Mouse (Mus musculus): ENCODE measurements around the gene Gpank1. TPM values are rescaled to one million over a fixed set of nuclear protein-coding genes. Genes with fewer than 3 reads are reported as not detected.

The Gpank1 gene
- polyA plus RNA-seq, 1 experiment from 2014 or later = 23.7 TPM

DNA sequence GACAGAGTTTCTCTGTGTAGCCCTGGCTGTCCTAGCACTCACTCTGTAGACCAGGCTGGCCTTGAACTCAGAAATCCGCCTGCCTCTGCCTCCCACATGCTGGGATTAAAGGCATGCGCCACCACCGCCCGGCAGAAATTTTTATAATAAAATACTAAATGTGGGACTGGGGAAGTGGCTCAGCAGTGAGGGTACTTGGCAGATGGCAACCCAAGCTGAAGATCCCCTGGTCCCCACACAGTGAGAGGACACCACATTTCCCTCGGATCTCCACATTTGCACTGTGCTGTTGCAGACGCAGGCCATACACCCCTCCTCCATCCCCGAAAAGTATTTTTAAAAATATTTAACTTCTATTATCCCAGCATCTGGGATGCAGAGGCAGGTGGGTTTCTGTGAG is 12.3 kb downstream of the Gpank1 start:
- no peak overlapping the region for H3K4me3 ChIP-seq (replicated peaks)
- H3K9me3 ChIP-seq = no peaks in the 10 kb centered on the region
- peaks cover 25% of the 10 kb centered on the region for H3K36me3 ChIP-seq
- H3K9ac ChIP-seq (replicated peaks) = no peak overlapping the region
- no peaks in the 10 kb centered on the region for H3K27me3 ChIP-seq
- no peak overlapping the region for H3K27ac ChIP-seq
- H3K4me1 ChIP-seq (replicated peaks) = peaks cover 18% of the 10 kb centered on the region
- WGBS = 93% methylated on average over 7 of the region's 7 CpGs
- H3K4me2 ChIP-seq = no peak overlapping the region
- no peak for ATAC-seq (ENCODE audit: insufficient number of reproducible peaks, insufficient read depth, low FRiP score, low TSS enrichment, low read depth)

GRCm38 (mm10) chr17:35134801-35135590 is 13.7 kb downstream of the Gpank1 start, which contains the start of gene Bag6:
TSS of gene Bag6 (plus strand) at chr17:35135178.
- Histone ChIP-seq H3K36me3 (peaks cover 27% of the 10 kb centered on the region), H3K4me3 (replicated peaks) (peak within 1 kb of the TSS; percentile 79), H3K4me2 (peak within 1 kb of the TSS; percentile 96), H3K27me3 (no peaks in the 10 kb centered on the region), H3K27ac (peak within 1 kb of the TSS; percentile 91), H3K4me1 (replicated peaks) (peaks cover 15% of the 10 kb centered on the region), H3K9ac (replicated peaks) (peak within 1 kb of the TSS; percentile 81), H3K9me3 (no peaks in the 10 kb centered on the region)
- peak; percentile 90 for ATAC-seq (ENCODE audit: insufficient number of reproducible peaks, insufficient read depth, low FRiP score, low TSS enrichment, low read depth)
- WGBS = under 1% methylated on average over 66 of the region's 66 CpGs

GRCm38 (mm10) chr17:35135591-35136320 is 14.5 kb downstream of the Gpank1 start:
- peaks cover 31% of the 10 kb centered on the region for H3K36me3 ChIP-seq
- ATAC-seq (ENCODE audit: insufficient number of reproducible peaks, insufficient read depth, low FRiP score, low TSS enrichment, low read depth) = peak; percentile 42
- H3K4me3 ChIP-seq (replicated peaks) = peak overlapping the region; percentile 79
- H3K4me2 ChIP-seq = peak overlapping the region; percentile 96
- 1% methylated on average over 43 of the region's 43 CpGs for WGBS
- H3K27me3 ChIP-seq = no peaks in the 10 kb centered on the region
- peak overlapping the region; percentile 91 for H3K27ac ChIP-seq
- peaks cover 15% of the 10 kb centered on the region for H3K4me1 ChIP-seq (replicated peaks)
- no peaks in the 10 kb centered on the region for H3K9me3 ChIP-seq
- peak overlapping the region; percentile 81 for H3K9ac ChIP-seq (replicated peaks)

GRCm38 (mm10) chr17:35139269-35139668 is 18.0 kb downstream of the Gpank1 start:
- peaks cover 66% of the 10 kb centered on the region for H3K36me3 ChIP-seq
- no peaks in the 10 kb centered on the region for H3K9me3 ChIP-seq
- no peak overlapping the region for H3K4me2 ChIP-seq
- ATAC-seq (ENCODE audit: insufficient number of reproducible peaks, insufficient read depth, low FRiP score, low TSS enrichment, low read depth) = no peak
- H3K9ac ChIP-seq (replicated peaks) = 0 out of 2 replicates have a peak overlapping the region, but pooled peaks have one; percentile 31
- H3K4me3 ChIP-seq (replicated peaks) = no peak overlapping the region
- no peaks in the 10 kb centered on the region for H3K27me3 ChIP-seq
- WGBS = 89% methylated on average over 3 of the region's 3 CpGs
- H3K4me1 ChIP-seq (replicated peaks) = peaks cover 15% of the 10 kb centered on the region
- H3K27ac ChIP-seq = no peak overlapping the region

GRCm38 (mm10) chr17:35140490-35140996 is 19.3 kb downstream of the Gpank1 start:
- Histone ChIP-seq H3K4me1 (replicated peaks) (peaks cover 15% of the 10 kb centered on the region), H3K36me3 (peaks cover 79% of the 10 kb centered on the region), H3K27ac (no peak overlapping the region), H3K9ac (replicated peaks) (no peak overlapping the region), H3K4me2 (no peak overlapping the region), H3K4me3 (replicated peaks) (no peak overlapping the region; the same call in 1 of the 2 replicates), H3K9me3 (no peaks in the 10 kb centered on the region), H3K27me3 (no peaks in the 10 kb centered on the region)
- WGBS = 80% methylated on average over 16 of the region's 16 CpGs
- no peak for ATAC-seq (ENCODE audit: insufficient number of reproducible peaks, insufficient read depth, low FRiP score, low TSS enrichment, low read depth)

- no peak overlapping the region for H3K9ac ChIP-seq (replicated peaks)
- H3K9me3 ChIP-seq = no peaks in the 10 kb centered on the region
- H3K4me3 ChIP-seq (replicated peaks) = no peak overlapping the region
- WGBS = 93% methylated on average over 6 of the region's 6 CpGs
- no peak overlapping the region for H3K4me2 ChIP-seq
- H3K27ac ChIP-seq = no peak overlapping the region
- H3K36me3 ChIP-seq = peaks cover 93% of the 10 kb centered on the region
- peaks cover 6% of the 10 kb centered on the region for H3K4me1 ChIP-seq (replicated peaks)
- no peaks in the 10 kb centered on the region for H3K27me3 ChIP-seq
- ATAC-seq (ENCODE audit: insufficient number of reproducible peaks, insufficient read depth, low FRiP score, low TSS enrichment, low read depth) = no peak
Measured at GRCm38 (mm10) chr17:35141971-35142370, 20.7 kb downstream of the Gpank1 start.

- H3K36me3 ChIP-seq = peaks cover 100% of the 10 kb centered on the region
- H3K9me3 ChIP-seq = no peaks in the 10 kb centered on the region
- no peak overlapping the region for H3K4me3 ChIP-seq (replicated peaks)
- H3K9ac ChIP-seq (replicated peaks) = no peak overlapping the region
- no peaks in the 10 kb centered on the region for H3K27me3 ChIP-seq
- ATAC-seq (ENCODE audit: insufficient number of reproducible peaks, insufficient read depth, low FRiP score, low TSS enrichment, low read depth) = no peak
- no peaks in the 10 kb centered on the region for H3K4me1 ChIP-seq (replicated peaks)
- H3K27ac ChIP-seq = no peak overlapping the region
- WGBS = 87% methylated on average over 5 of the region's 5 CpGs
- H3K4me2 ChIP-seq = no peak overlapping the region
Measured at GRCm38 (mm10) chr17:35146139-35146538, 24.9 kb downstream of the Gpank1 start.

- H3K9ac ChIP-seq (replicated peaks) = no peak overlapping the region
- H3K4me2 ChIP-seq = no peak overlapping the region
- H3K4me3 ChIP-seq (replicated peaks) = no peak overlapping the region
- WGBS = 34% methylated on average over 3 of the region's 3 CpGs
- 0 out of 2 replicates have a peak overlapping the region, but pooled peaks have one; percentile 5 for H3K27ac ChIP-seq
- H3K36me3 ChIP-seq = peaks cover 100% of the 10 kb centered on the region
- H3K27me3 ChIP-seq = no peaks in the 10 kb centered on the region
- no peaks in the 10 kb centered on the region for H3K9me3 ChIP-seq
- no peak for ATAC-seq (ENCODE audit: insufficient number of reproducible peaks, insufficient read depth, low FRiP score, low TSS enrichment, low read depth)
- H3K4me1 ChIP-seq (replicated peaks) = no peaks in the 10 kb centered on the region
Measured at GRCm38 (mm10) chr17:35147348-35147747, 26.1 kb downstream of the Gpank1 start.

DNA sequence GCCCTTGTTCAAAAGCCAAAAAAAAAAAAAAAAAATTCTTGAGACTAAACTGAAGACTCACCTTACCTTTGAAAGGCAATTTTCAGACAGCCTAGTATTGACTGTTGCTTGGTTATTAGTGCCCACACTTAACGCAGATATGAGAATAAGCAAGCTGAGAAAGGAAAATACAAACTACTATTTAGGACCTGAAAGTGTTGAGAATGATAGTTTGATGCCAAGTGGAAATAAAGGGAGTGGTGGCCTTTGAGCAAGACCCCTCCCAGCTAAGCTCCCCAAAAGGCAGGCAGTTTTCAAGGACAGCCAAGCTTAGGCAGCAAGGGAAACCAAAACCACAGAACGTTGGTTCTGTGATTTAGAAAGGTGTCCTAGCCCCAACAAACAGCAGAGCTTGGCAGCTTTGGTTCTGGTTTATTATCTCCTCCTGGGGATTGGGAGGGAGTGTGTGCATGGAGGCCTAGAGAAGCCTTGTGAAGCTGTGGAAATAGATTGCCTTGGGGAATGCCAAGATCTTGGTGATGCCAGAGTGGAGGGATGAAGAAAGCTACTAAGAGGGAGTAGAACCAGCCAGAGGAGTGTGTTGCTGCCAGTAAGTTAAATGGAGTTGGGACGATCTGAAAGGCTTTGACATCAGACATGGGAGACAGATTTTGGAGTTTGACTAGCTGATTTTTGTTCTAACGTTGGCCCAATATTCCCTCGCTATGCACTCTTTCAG is 26.8 kb downstream of the Gpank1 start:
- no peak for ATAC-seq (ENCODE audit: insufficient number of reproducible peaks, insufficient read depth, low FRiP score, low TSS enrichment, low read depth)

GRCm38 (mm10) chr17:35152121-35152520 is 30.9 kb downstream of the Gpank1 start:
- WGBS = 95% methylated on average over 4 of the region's 4 CpGs
- Histone ChIP-seq H3K4me1 (replicated peaks) (peaks cover 11% of the 10 kb centered on the region; the same call in 1 of the 2 replicates), H3K36me3 (peaks cover 100% of the 10 kb centered on the region), H3K27ac (no peak overlapping the region), H3K9ac (replicated peaks) (no peak overlapping the region), H3K4me3 (replicated peaks) (no peak overlapping the region), H3K27me3 (no peaks in the 10 kb centered on the region), H3K4me2 (no peak overlapping the region), H3K9me3 (no peaks in the 10 kb centered on the region)
- ATAC-seq (ENCODE audit: insufficient number of reproducible peaks, insufficient read depth, low FRiP score, low TSS enrichment, low read depth) = no peak

More for the DNA sequence above, 26.8 kb downstream of the Gpank1 start:
- WGBS = 67% methylated on average over 5 of the region's 5 CpGs
- Histone ChIP-seq H3K4me2 (no peak overlapping the region), H3K27me3 (no peaks in the 10 kb centered on the region), H3K4me3 (replicated peaks) (no peak overlapping the region), H3K9me3 (no peaks in the 10 kb centered on the region), H3K36me3 (peaks cover 100% of the 10 kb centered on the region), H3K27ac (peak overlapping the region; percentile 25; the same call in 1 of the 2 replicates), H3K4me1 (replicated peaks) (no peaks in the 10 kb centered on the region), H3K9ac (replicated peaks) (no peak overlapping the region)

Measured in limb, embryonic 12.5 days (tissue).